Mouse (Mus musculus): Measurements from ENCODE around the gene Tjp2. TPM values are rescaled to one million over a fixed set of nuclear protein-coding genes. Genes with fewer than 3 reads are reported as not detected.
A peak's percentile ranks its signal among the peaks of the same experiment; 100 is the strongest.

The Tjp2 gene
- total RNA-seq (2021) = 1 to 10 TPM; 3.5 to 4.9 TPM
- long read RNA-seq, experiment 1, full-length matches to known transcripts = 4 of 12 reads
- long read RNA-seq, experiment 1, partial matches to known transcripts = 2 of 12 reads
- long read RNA-seq, experiment 1, other reads (novel, unspliced or antisense) = 6 of 12 reads
- long read RNA-seq, experiment 2, partial matches to known transcripts = 3 of 8 reads
- long read RNA-seq, experiment 2, other reads (novel, unspliced or antisense) = 5 of 8 reads

DNA sequence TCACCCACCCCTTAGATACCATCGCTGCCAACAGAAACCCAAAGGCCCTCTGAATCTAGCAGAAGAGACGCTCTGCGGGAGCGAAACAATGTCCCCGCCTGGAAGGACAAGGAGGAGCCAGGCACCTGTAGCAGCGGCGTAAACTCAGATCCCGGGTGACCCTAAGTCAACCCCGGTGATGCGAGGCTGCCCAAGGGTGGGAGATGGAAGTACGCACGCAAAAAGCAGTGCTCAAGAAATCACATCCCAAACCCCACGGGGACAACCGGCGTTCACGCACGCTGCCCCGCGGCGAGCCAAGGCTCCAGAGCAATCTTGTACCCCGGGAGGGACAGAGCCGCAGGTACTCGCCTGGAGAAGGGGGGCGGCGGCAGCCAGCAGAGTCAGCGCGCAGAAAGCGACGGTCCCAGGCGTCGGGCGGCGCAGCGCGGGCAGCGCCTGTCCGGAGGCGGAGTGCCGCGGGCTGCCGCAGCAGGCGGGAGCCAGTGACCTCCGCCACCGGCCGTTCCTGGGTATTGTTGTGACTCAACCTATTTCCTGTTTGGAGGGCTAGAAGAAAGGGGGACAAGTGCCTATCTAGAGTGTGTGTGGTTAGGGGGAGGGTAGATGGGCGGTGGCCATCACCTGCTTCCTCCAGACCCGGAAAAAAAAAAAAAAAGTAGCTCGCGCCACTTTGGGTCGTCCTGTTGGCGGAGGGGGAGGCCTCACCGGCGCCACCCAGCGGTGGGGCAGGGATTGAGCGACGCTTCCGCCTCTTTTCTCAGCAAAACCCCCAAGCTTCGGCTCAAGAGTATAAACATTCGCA is at the start of gene Tjp2:
Gene Tjp2 (minus strand): TSS at position 531 of the 805 bp plus-strand sequence.
- peak; percentile 71 for DNase-seq
- intact Hi-C loops (cut with DNase I) = loop anchor here (5.0 kb wide), 2 partner anchors 38 to 72 kb away; no protein-coding TSS in a partner anchor
- peak; percentile 93 for TF ChIP-seq CTCF (IDR thresholded peaks at IDR 0.05)
- H3K27ac ChIP-seq = peak within 1 kb of the TSS; percentile 81
- peak within 1 kb of the TSS; percentile 91 for H3K4me3 ChIP-seq

GRCm38 (mm10) chr19:24274281-24274680 is 49.5 kb upstream of the Tjp2 start:
- Histone ChIP-seq H3K27ac (no peak overlapping the region), H3K4me3 (no peak overlapping the region)
- intact Hi-C loops (cut with DNase I) = loop anchor here (10.0 kb wide), 2 partner anchors 309 to 409 kb away; no protein-coding TSS in a partner anchor
- no peak for TF ChIP-seq CTCF (IDR thresholded peaks at IDR 0.05)
- no peak for DNase-seq

DNA sequence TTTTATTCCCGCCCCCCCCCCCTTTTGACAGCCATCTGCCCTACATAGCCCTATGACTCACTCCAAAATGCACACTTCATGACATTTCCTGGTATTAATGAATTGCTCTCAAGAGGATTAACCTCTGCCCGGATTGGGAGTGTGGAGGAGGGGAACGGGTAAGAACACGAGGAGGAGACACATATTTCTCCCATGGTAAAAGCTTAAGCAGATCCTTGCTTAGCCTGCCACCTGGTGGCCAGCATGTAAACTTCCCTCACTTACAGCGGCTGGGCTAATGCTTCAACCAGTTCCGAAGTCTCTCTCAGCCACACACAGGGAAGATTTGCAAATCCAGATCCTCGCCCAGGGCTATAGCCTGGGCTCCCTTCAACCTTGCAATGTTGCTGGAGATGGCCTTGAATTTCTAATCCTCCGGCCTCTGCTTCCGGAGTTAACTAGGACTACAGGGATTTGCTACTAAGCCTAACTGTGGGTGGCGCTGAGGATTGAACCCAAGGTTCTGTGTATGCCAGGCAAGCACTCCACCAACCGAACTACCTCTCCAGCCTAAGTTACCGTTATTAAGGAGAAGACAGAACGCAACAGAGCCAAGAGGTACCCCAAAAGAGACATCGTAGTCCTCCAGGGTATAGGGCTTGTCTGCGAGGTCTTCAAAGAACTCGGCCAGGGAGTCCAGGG is 47.1 kb upstream of the Tjp2 start:
- Histone ChIP-seq H3K27ac (peak overlapping the region; percentile 56), H3K4me3 (peak overlapping the region; percentile 61)
- intact Hi-C loops (cut with DNase I) = loop anchor here (1.0 to 10.0 kb wide), 3 partner anchors 119 to 407 kb away; no protein-coding TSS in a partner anchor
- peak; percentile 89 for TF ChIP-seq CTCF (IDR thresholded peaks at IDR 0.05)
- DNase-seq = peak; percentile 86

DNA sequence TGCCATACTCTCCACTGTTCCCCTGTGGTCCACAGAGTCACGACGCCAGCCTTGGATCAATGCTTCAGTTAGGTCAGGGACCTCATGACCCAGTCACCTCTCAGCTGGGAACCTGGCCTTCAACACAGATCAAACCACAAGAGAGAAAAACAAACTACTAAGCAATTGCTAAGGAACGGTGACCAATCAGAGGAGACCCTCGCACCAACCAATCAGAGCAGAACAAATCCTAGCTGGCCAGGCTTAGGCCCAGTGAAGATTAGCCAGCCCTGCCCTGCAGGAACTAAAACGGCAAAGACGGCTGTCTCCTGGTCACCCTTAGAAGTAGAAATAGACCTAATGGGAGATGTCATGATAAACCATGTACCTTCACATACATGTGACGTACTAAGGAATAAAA is 46.5 kb upstream of the Tjp2 start:
- DNase-seq = peak; percentile 46
- no peak for TF ChIP-seq CTCF (IDR thresholded peaks at IDR 0.05)
- Histone ChIP-seq H3K27ac (peak overlapping the region; percentile 56), H3K4me3 (peak overlapping the region; percentile 61)
- intact Hi-C loops (cut with DNase I) = loop anchor here (1.0 to 10.0 kb wide), 3 partner anchors 118 to 407 kb away; no protein-coding TSS in a partner anchor

- no peak for TF ChIP-seq CTCF (IDR thresholded peaks at IDR 0.05)
- Histone ChIP-seq H3K27ac (no peak overlapping the region), H3K4me3 (no peak overlapping the region)
- intact Hi-C loops (cut with DNase I) = no loop called here
- DNase-seq = no peak
Measured at GRCm38 (mm10) chr19:24268531-24268930, 43.7 kb upstream of the Tjp2 start.

DNA sequence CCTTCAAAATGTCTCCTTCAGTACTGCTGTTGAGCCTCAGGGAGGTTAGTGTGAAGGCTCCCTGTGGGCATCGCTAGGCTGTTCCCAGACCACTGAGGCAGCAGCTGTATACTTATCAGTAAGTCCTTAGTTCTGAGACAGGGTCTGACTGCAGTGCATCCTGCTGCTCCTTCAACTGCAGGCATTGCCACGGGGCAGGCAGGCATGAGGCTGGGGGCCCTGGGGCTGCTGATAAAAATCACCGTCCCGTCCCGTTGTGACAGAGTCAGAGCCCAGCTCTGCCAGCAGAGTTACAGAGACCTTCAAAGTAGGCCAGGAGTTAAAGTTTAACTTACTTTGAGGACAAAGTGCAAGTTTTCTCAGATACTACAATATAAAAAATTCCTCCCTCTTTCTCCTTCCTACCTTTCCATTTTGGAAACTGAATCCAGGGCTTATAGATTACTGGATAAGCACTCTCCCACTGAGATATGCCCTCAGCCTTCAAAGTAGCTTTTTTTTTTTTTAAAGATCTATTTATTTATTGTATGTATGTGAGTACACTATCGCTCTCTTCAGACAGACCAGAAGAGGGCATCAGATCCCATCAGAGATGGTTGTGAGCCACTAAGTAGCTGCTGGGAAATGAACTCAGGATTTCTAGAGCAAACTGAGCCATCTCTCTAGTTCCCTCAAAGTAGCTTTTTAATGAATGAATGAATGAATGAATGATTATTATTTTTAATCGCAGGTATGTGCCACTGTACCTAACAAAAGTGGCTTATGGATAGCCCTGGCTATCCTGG is 41.4 kb upstream of the Tjp2 start:
- Histone ChIP-seq H3K4me3 (no peak overlapping the region), H3K27ac (no peak overlapping the region)
- no peak for DNase-seq
- no peak for TF ChIP-seq CTCF (IDR thresholded peaks at IDR 0.05)
- intact Hi-C loops (cut with DNase I) = no loop called here

DNA sequence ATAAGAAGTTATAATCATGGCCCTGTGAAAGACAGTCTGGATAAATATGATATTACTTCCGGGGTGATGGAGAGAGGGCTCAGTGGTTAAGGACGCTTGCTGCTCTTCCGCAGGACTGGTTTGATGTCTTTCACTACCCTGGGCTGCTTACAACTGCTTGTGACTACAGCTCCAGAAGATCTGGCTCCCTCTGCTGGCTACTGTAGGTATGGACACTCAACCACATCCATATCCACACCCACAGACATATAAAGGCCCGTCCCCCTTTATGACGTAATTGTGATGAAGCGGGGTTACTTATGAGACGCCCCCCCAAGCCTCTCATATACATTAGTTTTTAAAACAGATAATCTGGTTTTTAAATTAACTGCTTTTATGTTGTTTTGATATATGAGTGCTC is 40.2 kb upstream of the Tjp2 start:
- peak; percentile 82 for DNase-seq
- intact Hi-C loops (cut with DNase I) = loop anchor here (2.0 to 5.0 kb wide), 2 partner anchors 43 to 112 kb away; no protein-coding TSS in a partner anchor
- Histone ChIP-seq H3K27ac (no peak overlapping the region), H3K4me3 (no peak overlapping the region)
- TF ChIP-seq CTCF (IDR thresholded peaks at IDR 0.05) = peak; percentile 91

DNA sequence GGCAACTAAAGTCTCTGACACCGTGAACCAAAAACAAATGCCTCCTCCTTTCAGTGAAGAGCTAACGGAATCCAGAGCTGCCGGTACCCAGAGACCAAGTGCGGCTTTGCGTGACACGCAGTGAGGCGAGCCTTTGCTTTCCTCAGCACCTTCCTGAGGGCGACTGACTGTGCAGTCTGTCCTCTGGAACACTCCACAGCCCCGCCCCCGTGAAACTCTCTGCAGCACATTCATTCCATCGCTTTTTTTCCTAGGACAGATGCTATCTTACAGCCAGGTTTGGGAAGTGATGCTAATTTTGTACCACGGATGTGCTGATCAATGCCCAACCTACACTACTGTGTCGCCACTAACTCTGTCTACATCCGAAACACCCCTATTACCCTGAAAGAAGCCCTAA is 37.9 kb upstream of the Tjp2 start:
- Histone ChIP-seq H3K4me3 (no peak overlapping the region), H3K27ac (no peak overlapping the region)
- TF ChIP-seq CTCF (IDR thresholded peaks at IDR 0.05) = no peak
- no peak for DNase-seq
- intact Hi-C loops (cut with DNase I) = loop anchor here (5.0 kb wide), 1 partner anchor 40 kb away; no protein-coding TSS in a partner anchor

- DNase-seq = no peak
- intact Hi-C loops (cut with DNase I) = loop anchor here (5.0 kb wide), 1 partner anchor 37 kb away; no protein-coding TSS in a partner anchor
- Histone ChIP-seq H3K27ac (peak overlapping the region; percentile 48), H3K4me3 (no peak overlapping the region)
- no peak for TF ChIP-seq CTCF (IDR thresholded peaks at IDR 0.05)
Measured at GRCm38 (mm10) chr19:24259390-24260351, 34.8 kb upstream of the Tjp2 start.

DNA sequence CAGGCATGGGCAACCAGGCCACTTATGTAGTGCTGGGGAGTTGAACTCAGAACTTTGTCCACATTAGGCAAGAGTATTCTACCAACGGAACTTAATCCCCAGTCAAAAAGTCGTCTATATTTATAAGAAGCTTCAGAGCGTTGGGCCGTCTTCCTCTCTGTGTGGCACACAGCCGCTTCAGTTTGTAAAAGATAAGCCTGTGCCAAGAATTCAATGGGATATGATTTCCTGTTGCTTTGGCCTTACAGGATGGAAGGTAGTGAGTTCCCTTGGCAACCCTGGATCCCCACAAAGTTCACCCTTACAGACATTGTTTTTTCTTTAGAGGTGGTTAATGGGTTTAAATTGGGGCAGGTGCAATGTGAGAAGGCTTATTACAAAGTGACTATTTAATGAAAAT is 33.5 kb upstream of the Tjp2 start:
- intact Hi-C loops (cut with DNase I) = no loop called here
- Histone ChIP-seq H3K27ac (peak overlapping the region; percentile 35; the same call in 1 of the 2 replicates), H3K4me3 (no peak overlapping the region)
- no peak for TF ChIP-seq CTCF (IDR thresholded peaks at IDR 0.05)
- DNase-seq = no peak

GRCm38 (mm10) chr19:24257962-24258361 is 33.1 kb upstream of the Tjp2 start:
- Histone ChIP-seq H3K27ac (peak overlapping the region; percentile 35; the same call in 1 of the 2 replicates), H3K4me3 (no peak overlapping the region)
- no peak for TF ChIP-seq CTCF (IDR thresholded peaks at IDR 0.05)
- intact Hi-C loops (cut with DNase I) = no loop called here
- DNase-seq = no peak
